Comparison of ENCODE assay signal across 9 mouse cellular contexts in genomic region chr11:117296500-117297189, GRCm38 (mm10).
DNase-seq lines count a peak whose midpoint lies in the region; ATAC-seq and TF ChIP-seq lines count a peak whose summit lies in the region.
"Had no signal": no experiment of that assay in that cellular context is flagged by ENCODE, and none has a peak within 500 bp of the region (broad histone marks: within the 10 kb centered on the region; RNA-seq: fewer than 3 reads in every experiment).

No protein-coding gene starts in this region.

- H3K9me3 ChIP-seq in megakaryocyte, embryonic 14.5 days, result peaks cover 3% of the 10 kb centered on the region; the same call in 1 of the 2 replicates
- no peaks in the 10 kb centered on the region for H3K9me3 ChIP-seq in hindbrain, embryonic 15.5 days
- no peaks in the 10 kb centered on the region for H3K9me3 ChIP-seq in liver, embryonic 11.5 days (ENCODE audit: control insufficient read depth, low read length)

- H3K9ac ChIP-seq in hindbrain, embryonic 15.5 days, result no peak overlapping the region
- H3K9ac ChIP-seq in liver, embryonic 11.5 days (ENCODE audit: low read depth, low read length), result no peak overlapping the region

- peaks cover 7% of the 10 kb centered on the region for H3K36me3 ChIP-seq in megakaryocyte, embryonic 14.5 days (replicated peaks; ENCODE audit: low read length)
- H3K36me3 ChIP-seq in hindbrain, embryonic 15.5 days, result no peaks in the 10 kb centered on the region
- peaks cover 6% of the 10 kb centered on the region for H3K36me3 ChIP-seq in myocyte (ENCODE audit: control insufficient read depth, insufficient read depth)
- peaks cover 4% of the 10 kb centered on the region; the same call in 1 of the 2 replicates for H3K36me3 ChIP-seq in liver, embryonic 11.5 days (ENCODE audit: control insufficient read depth, insufficient read depth, low read length)

- ATAC-seq in frontal cortex, adult (ENCODE audit: low TSS enrichment), result 0 out of 2 replicates have a peak, but pooled peaks have one; percentile 21
- ATAC-seq in megakaryocyte, adult 5-6 weeks (ENCODE audit: poor library complexity, severe bottlenecking), result no peak
- ATAC-seq in hindbrain, embryonic 15.5 days (ENCODE audit: low FRiP score, low read depth), result peak; percentile 58; the same call in 1 of the 2 replicates
- no peak for ATAC-seq in liver, embryonic 11.5 days (replicated peaks; ENCODE audit: low FRiP score)

- peaks cover 90% of the 10 kb centered on the region for H3K79me2 ChIP-seq in myocyte (ENCODE audit: control insufficient read depth, insufficient read depth)

- H3K27me3 ChIP-seq in megakaryocyte, embryonic 14.5 days (replicated peaks), result peaks cover 29% of the 10 kb centered on the region
- no peaks in the 10 kb centered on the region for H3K27me3 ChIP-seq in hindbrain, embryonic 15.5 days
- H3K27me3 ChIP-seq in myocyte (ENCODE audit: control insufficient read depth, insufficient read depth, insufficient read length), result no peaks in the 10 kb centered on the region
- no peaks in the 10 kb centered on the region for H3K27me3 ChIP-seq in liver, embryonic 11.5 days (replicated peaks; ENCODE audit: control insufficient read depth, insufficient read depth, low read length)

- H3K4me3 ChIP-seq in megakaryocyte, embryonic 14.5 days (replicated peaks), result peak overlapping the region; percentile 4
- H3K4me3 ChIP-seq in hindbrain, embryonic 15.5 days, result no peak overlapping the region
- no peak overlapping the region for H3K4me3 ChIP-seq in myocyte
- no peak overlapping the region for H3K4me3 ChIP-seq in liver, embryonic 11.5 days (ENCODE audit: low read depth, low read length)

- H3ac ChIP-seq in myocyte (ENCODE audit: control insufficient read depth, insufficient read length), result no peak overlapping the region

- no peak for DNase-seq in frontal cortex, postnatal 25 days (ENCODE audit: low spot score in 2 of 2)
- no peak for DNase-seq in liver, embryonic 11.5 days (ENCODE audit: low spot score)
- no peak for DNase-seq in cerebellum, postnatal 25 days
- DNase-seq: cerebellum, adult 18-20 months had no signal

- peak; percentile 48 for TF ChIP-seq POLR2A in myocyte (IDR thresholded peaks at IDR 0.05; ENCODE audit: insufficient read length, low read depth)

- WGBS in hindbrain, embryonic 15.5 days, result 58% methylated on average over 14 of the region's 14 CpGs
- WGBS in liver, embryonic 11.5 days, result 80% methylated on average over 14 of the region's 14 CpGs

- peak overlapping the region; percentile 52; the same call in 1 of the 2 replicates for H3K27ac ChIP-seq in hindbrain, embryonic 15.5 days (replicated peaks)
- H3K27ac ChIP-seq in liver, embryonic 11.5 days (ENCODE audit: low read depth, low read length), result no peak overlapping the region

- no peak overlapping the region for H3K4me2 ChIP-seq in hindbrain, embryonic 15.5 days
- H3K4me2 ChIP-seq in myocyte (ENCODE audit: low read depth), result peak overlapping the region; percentile 61
- H3K4me2 ChIP-seq in liver, embryonic 11.5 days, result no peak overlapping the region

- peaks cover 65% of the 10 kb centered on the region for H3K4me1 ChIP-seq in megakaryocyte, embryonic 14.5 days
- peaks cover 19% of the 10 kb centered on the region for H3K4me1 ChIP-seq in hindbrain, embryonic 15.5 days (replicated peaks)
- peaks cover 8% of the 10 kb centered on the region for H3K4me1 ChIP-seq in liver, embryonic 11.5 days (replicated peaks; ENCODE audit: control insufficient read depth, insufficient read depth, low read length)

TF ChIP-seq in myocyte, 11 proteins besides CTCF, POLR2A, EP300 and RAD21:
- TF ChIP-seq E2F4 (IDR thresholded peaks at IDR 0.05; ENCODE audit: insufficient read depth), result no peak
- TF ChIP-seq REST (IDR thresholded peaks at IDR 0.05; ENCODE audit: insufficient read depth, insufficient read length), result no peak
- peak; percentile 87 to 97 (median 94) for TF ChIP-seq MYOG (IDR thresholded peaks at IDR 0.05; ENCODE audit: control insufficient read depth in 1 of 3, insufficient read depth in 1 of 3, insufficient read length in 2 of 3, low read depth in 2 of 3)
- peak; percentile 64 to 95 (median 85) for TF ChIP-seq MYOD1 (IDR thresholded peaks at IDR 0.05; ENCODE audit: control insufficient read depth in 1 of 3, insufficient read length in 2 of 3, low read depth in 2 of 3)
- TF ChIP-seq MAX (IDR thresholded peaks at IDR 0.05; ENCODE audit: low read depth), result no peak
- no peak for TF ChIP-seq CEBPB (IDR thresholded peaks at IDR 0.05; ENCODE audit: insufficient read depth, poor library complexity, severe bottlenecking)
- peak; percentile 96 for TF ChIP-seq TCF12 (IDR thresholded peaks at IDR 0.05; ENCODE audit: insufficient read depth, poor library complexity, severe bottlenecking)
- peak; percentile 96 for TF ChIP-seq TCF3 (IDR thresholded peaks at IDR 0.05; ENCODE audit: insufficient read length, low read depth)
- peak; percentile 54 for TF ChIP-seq SRF (IDR thresholded peaks at IDR 0.05; ENCODE audit: control insufficient read depth, insufficient read length, low read depth)
- TF ChIP-seq USF1 (IDR thresholded peaks at IDR 0.05; ENCODE audit: low read depth), result no peak
- TF ChIP-seq POLR2AphosphoS2 (IDR thresholded peaks at IDR 0.05; ENCODE audit: insufficient read length, low read depth), result no peak

Comparison
In these comparisons a context has a peak if more than half of its experiments do, and no peak if none do; other contexts are left out.
1. ATAC-seq: peak in frontal cortex, adult (single experiment) and hindbrain, embryonic 15.5 days (single experiment); none in megakaryocyte, adult 5-6 weeks (single experiment) and liver, embryonic 11.5 days (single experiment).